Mouse (Mus musculus): ENCODE results near the gene Carns1. TPM values are rescaled to one million over a fixed set of nuclear protein-coding genes. Genes with fewer than 3 reads are reported as not detected.

The Carns1 gene
- total RNA-seq, 2 experiments from 2014 or later, result 65.5 to 69.4 TPM

DNA sequence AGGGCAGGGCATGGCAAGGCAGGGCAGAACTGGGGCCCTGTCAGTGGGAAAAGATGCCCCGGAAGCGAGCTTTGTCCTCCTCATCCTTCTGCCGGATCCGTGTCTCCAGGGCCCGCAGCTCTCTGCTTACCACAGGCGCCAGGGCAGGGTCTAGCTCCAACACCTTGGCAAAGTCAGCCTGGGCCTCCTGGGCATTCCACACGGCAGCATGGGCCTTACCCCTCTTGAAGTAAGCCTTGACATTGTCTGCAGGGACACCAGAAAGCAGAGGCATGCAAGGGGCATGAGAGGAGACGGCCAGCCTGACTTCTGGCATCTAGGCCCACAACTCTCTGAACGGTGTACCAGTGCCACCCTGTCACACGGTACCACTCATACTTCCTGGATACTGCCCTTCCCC, 60.7 kb downstream of the Carns1 start:
- no peak for DNase-seq (ENCODE audit: low spot score in 2 of 2)

Small RNAs within 50 kb of the gene (microRNA-seq; reads per million reads assigned to microRNA genes)
- not detected for gene Gm26115

Other genes starting within 250 kb of the Carns1 start
- 1 to 10 TPM; 6.7 to 7.1 TPM for gene Aldh3b1, start 245.7 kb downstream of the Carns1 start, total RNA-seq (2021)
- 10 to 100 TPM; 25.8 to 26.8 TPM for gene Unc93b1, start 240.3 kb downstream of the Carns1 start, total RNA-seq (2021)
- under 1 TPM; 0.08 to 0.12 TPM for gene Aldh3b3, start 216.8 kb downstream of the Carns1 start, total RNA-seq (2021)
- gene Aldh3b2, start 203.2 kb downstream of the Carns1 start, total RNA-seq (2021), result 1 to 10 TPM in 1 of 2 experiments, under 1 TPM in 1; 0.88 to 1.7 TPM
- gene Acy3, start 188.9 kb downstream of the Carns1 start, total RNA-seq (2021), result 1 to 10 TPM; 7.0 to 7.6 TPM
- gene Tbx10, start 182.7 kb downstream of the Carns1 start, total RNA-seq (2021), result not detected
- 10 to 100 TPM; 18.5 to 19.0 TPM for gene Nudt8, start 174.9 kb downstream of the Carns1 start, total RNA-seq (2021)
- under 1 TPM; 0.49 to 0.74 TPM for gene Gm49405, start 174.9 kb downstream of the Carns1 start, total RNA-seq (2021)
- 1 to 10 TPM; 1.1 to 2.4 TPM for gene Doc2g, start 172.2 kb downstream of the Carns1 start, total RNA-seq (2021)
- 100 to 1,000 TPM; 314 to 350 TPM for gene Ndufv1, start 162.7 kb downstream of the Carns1 start, total RNA-seq (2021)
- 100 to 1,000 TPM; 205 to 221 TPM for gene Gstp1, start 137.5 kb downstream of the Carns1 start, total RNA-seq (2021)
- 10 to 100 TPM; 40.2 to 49.5 TPM for gene Gstp2, start 129.5 kb downstream of the Carns1 start, total RNA-seq (2021)
- gene Gstp3, start 115.9 kb downstream of the Carns1 start, total RNA-seq (2021), result 1 to 10 TPM in 1 of 2 experiments, not detected in 1; 1.1 TPM
- not detected for gene Cabp2, start 93.9 kb downstream of the Carns1 start, total RNA-seq (2021)
- 10 to 100 TPM; 22.9 to 23.9 TPM for gene Cdk2ap2, start 78.3 kb downstream of the Carns1 start, total RNA-seq (2021)
- 1 to 10 TPM; 6.1 to 7.3 TPM for gene Pitpnm1, start 75.5 kb downstream of the Carns1 start, total RNA-seq (2021)
- 10 to 100 TPM; 49.9 to 61.1 TPM for gene Aip, start 49.6 kb downstream of the Carns1 start, total RNA-seq (2021)
- not detected for gene Gpr152, start 35.7 kb downstream of the Carns1 start, total RNA-seq (2021)
- not detected for gene Cabp4, start 31.4 kb downstream of the Carns1 start, total RNA-seq (2021)
- gene Coro1b, start 26.9 kb downstream of the Carns1 start, total RNA-seq (2021), result 10 to 100 TPM; 73.6 to 74.5 TPM
- gene Ptprcap, start 21.9 kb downstream of the Carns1 start, total RNA-seq (2021), result 1 to 10 TPM; 1.9 to 2.2 TPM
- gene Rps6kb2, start 12.1 kb downstream of the Carns1 start, total RNA-seq (2021), result 10 to 100 TPM; 34.7 to 38.0 TPM
- gene Tbc1d10c, start 15.8 kb upstream of the Carns1 start, total RNA-seq (2021), result 1 to 10 TPM; 5.1 to 5.2 TPM
- 100 to 1,000 TPM; 432 to 472 TPM for gene Ppp1ca, start 16.6 kb upstream of the Carns1 start, total RNA-seq (2021)
- gene Rad9a, start 26.2 kb upstream of the Carns1 start, total RNA-seq (2021), result 1 to 10 TPM; 7.3 to 8.3 TPM
- 1 to 10 TPM; 1.6 to 2.7 TPM for gene Clcf1, start 38.8 kb upstream of the Carns1 start, total RNA-seq (2021)
- gene AC109138.7, start 38.9 kb upstream of the Carns1 start, total RNA-seq (2021), result not detected
- gene Pold4, start 56.4 kb upstream of the Carns1 start, total RNA-seq (2021), result 10 to 100 TPM; 31.4 to 34.3 TPM
- 1 to 10 TPM; 4.4 to 5.2 TPM for gene Ssh3, start 93.7 kb upstream of the Carns1 start, total RNA-seq (2021)
- 1 to 10 TPM; 2.2 to 2.6 TPM for gene Ankrd13d, start 107.7 kb upstream of the Carns1 start, total RNA-seq (2021)
- gene Grk2, start 130.7 kb upstream of the Carns1 start, total RNA-seq (2021), result 10 to 100 TPM; 42.9 to 43.8 TPM
- 10 to 100 TPM; 50.9 to 66.8 TPM for gene Kdm2a, start 222.8 kb upstream of the Carns1 start, total RNA-seq (2021)